Mouse (Mus musculus): ENCODE data around the gene Rfc4. TPM values are rescaled to one million over a fixed set of nuclear protein-coding genes. Genes with fewer than 3 reads are reported as not detected.
"Not testable (repeated sequence)": the region's sequence is repeated elsewhere in the genome, so short reads cannot be mapped to it uniquely, and the experiment has no call there.

The Rfc4 gene
- polyA plus RNA-seq, 1 experiment from 2014 or later = 104 TPM

GRCm38 (mm10) chr16:23102340-23103037 lies 25.0 kb downstream of the Rfc4 start:
- Histone ChIP-seq H3K9me3 (replicated peaks; ENCODE audit: control insufficient read depth, low read length) (no peaks in the 10 kb centered on the region), H3K4me3 (ENCODE audit: low read depth, low read length) (peak overlapping the region; percentile 56), H3K4me2 (ENCODE audit: low read depth, low read length) (peak overlapping the region; percentile 66), H3K27ac (ENCODE audit: low read length) (0 out of 2 replicates have a peak overlapping the region, but pooled peaks have one; percentile 1), H3K36me3 (ENCODE audit: control insufficient read depth, insufficient read depth) (no peaks in the 10 kb centered on the region), H3K9ac (ENCODE audit: low read depth, low read length) (peak overlapping the region; percentile 52), H3K27me3 (ENCODE audit: control insufficient read depth, insufficient read depth, low read depth, low read length) (peaks cover 8% of the 10 kb centered on the region), H3K4me1 (ENCODE audit: control insufficient read depth, low read depth, low read length) (peaks cover 19% of the 10 kb centered on the region)
- 4% methylated on average over 15 of the region's 15 CpGs for WGBS (ENCODE audit: insufficient replicate concordance)
- ATAC-seq (ENCODE audit: low read depth) = no peak

DNA sequence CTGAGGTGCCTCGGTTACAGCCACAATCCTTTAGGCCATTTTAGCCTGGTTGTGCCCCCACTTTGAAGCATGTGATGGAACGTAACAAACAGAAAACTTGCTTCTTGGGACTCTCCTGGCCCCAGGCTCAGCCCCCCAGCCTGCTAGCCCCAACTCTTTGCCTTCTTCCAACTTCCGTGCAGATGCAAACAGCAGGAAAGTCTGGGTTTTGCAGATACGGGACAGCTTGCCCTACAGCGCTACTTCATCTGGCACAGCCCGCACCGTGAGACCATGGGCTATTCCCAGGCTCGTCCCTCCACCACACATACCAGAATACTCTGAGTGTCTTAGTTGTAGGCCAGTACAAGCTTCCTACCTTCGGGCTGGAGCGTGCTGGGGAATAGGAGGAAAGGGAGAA lies 26.9 kb downstream of the Rfc4 start:
- Histone ChIP-seq H3K9me3 (replicated peaks; ENCODE audit: control insufficient read depth, low read length) (no peaks in the 10 kb centered on the region), H3K27ac (ENCODE audit: low read length) (no peak overlapping the region), H3K36me3 (ENCODE audit: control insufficient read depth, insufficient read depth) (no peaks in the 10 kb centered on the region), H3K4me2 (ENCODE audit: low read depth, low read length) (peak overlapping the region; percentile 42), H3K4me3 (ENCODE audit: low read depth, low read length) (no peak overlapping the region), H3K4me1 (ENCODE audit: control insufficient read depth, low read depth, low read length) (peaks cover 15% of the 10 kb centered on the region), H3K27me3 (ENCODE audit: control insufficient read depth, insufficient read depth, low read depth, low read length) (peaks cover 8% of the 10 kb centered on the region), H3K9ac (ENCODE audit: low read depth, low read length) (0 out of 2 replicates have a peak overlapping the region, but pooled peaks have one; percentile 21)
- 19% methylated on average over 10 of the region's 10 CpGs for WGBS (ENCODE audit: insufficient replicate concordance)
- ATAC-seq (ENCODE audit: low read depth) = peak; percentile 33; the same call in 1 of the 2 replicates

- Histone ChIP-seq H3K4me3 (ENCODE audit: low read depth, low read length) (peak overlapping the region; percentile 17; the same call in 1 of the 2 replicates), H3K27me3 (ENCODE audit: control insufficient read depth, insufficient read depth, low read depth, low read length) (peaks cover 8% of the 10 kb centered on the region), H3K27ac (ENCODE audit: low read length) (no peak overlapping the region), H3K9ac (ENCODE audit: low read depth, low read length) (no peak overlapping the region), H3K9me3 (replicated peaks; ENCODE audit: control insufficient read depth, low read length) (no peaks in the 10 kb centered on the region), H3K36me3 (ENCODE audit: control insufficient read depth, insufficient read depth) (no peaks in the 10 kb centered on the region), H3K4me2 (ENCODE audit: low read depth, low read length) (peak overlapping the region; percentile 42), H3K4me1 (ENCODE audit: control insufficient read depth, low read depth, low read length) (peaks cover 15% of the 10 kb centered on the region)
- no peak for ATAC-seq (ENCODE audit: low read depth)
- 6% methylated on average over 9 of the region's 9 CpGs for WGBS (ENCODE audit: insufficient replicate concordance)
These were observed 27.4 kb downstream of the Rfc4 start for GRCm38 (mm10) chr16:23100099-23100575.

- Histone ChIP-seq H3K36me3 (ENCODE audit: control insufficient read depth, insufficient read depth) (no peaks in the 10 kb centered on the region), H3K27ac (ENCODE audit: low read length) (no peak overlapping the region), H3K4me2 (ENCODE audit: low read depth, low read length) (peak overlapping the region; percentile 42), H3K4me1 (ENCODE audit: control insufficient read depth, low read depth, low read length) (peaks cover 15% of the 10 kb centered on the region), H3K9ac (ENCODE audit: low read depth, low read length) (no peak overlapping the region), H3K27me3 (ENCODE audit: control insufficient read depth, insufficient read depth, low read depth, low read length) (peaks cover 8% of the 10 kb centered on the region), H3K4me3 (ENCODE audit: low read depth, low read length) (peak overlapping the region; percentile 17; the same call in 1 of the 2 replicates), H3K9me3 (replicated peaks; ENCODE audit: control insufficient read depth, low read length) (no peaks in the 10 kb centered on the region)
- no peak for ATAC-seq (ENCODE audit: low read depth)
- 32% methylated on average over 12 of the region's 12 CpGs for WGBS (ENCODE audit: insufficient replicate concordance)
These were observed 27.9 kb downstream of the Rfc4 start for GRCm38 (mm10) chr16:23099632-23100031.

DNA sequence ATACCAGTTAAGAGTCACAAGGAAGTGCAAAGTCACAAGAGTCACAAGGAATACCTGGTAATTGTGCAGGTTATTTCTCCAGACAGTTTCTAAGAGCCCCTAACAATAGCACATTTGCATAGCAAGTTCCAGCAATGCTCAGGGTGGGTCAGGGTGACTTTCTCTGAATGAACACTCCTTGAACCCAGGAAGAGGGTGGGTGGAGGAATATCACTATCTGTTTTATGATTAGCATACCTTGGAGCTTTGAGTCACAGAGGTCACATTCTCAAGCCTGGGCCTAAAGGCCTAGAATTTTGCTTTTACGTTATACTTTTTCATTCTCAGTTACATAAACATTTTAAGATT lies 29.5 kb downstream of the Rfc4 start:
- not testable (repeated sequence) for ATAC-seq (ENCODE audit: low read depth); H3K9me3 ChIP-seq (replicated peaks; ENCODE audit: control insufficient read depth, low read length); H3K4me3 ChIP-seq (ENCODE audit: low read depth, low read length); H3K4me2 ChIP-seq (ENCODE audit: low read depth, low read length); H3K27ac ChIP-seq (ENCODE audit: low read length); H3K27me3 ChIP-seq (ENCODE audit: control insufficient read depth, insufficient read depth, low read depth, low read length); H3K9ac ChIP-seq (ENCODE audit: low read depth, low read length); H3K36me3 ChIP-seq (ENCODE audit: control insufficient read depth, insufficient read depth)
- WGBS (ENCODE audit: insufficient replicate concordance) = 76% methylated on average over 1 of the region's 1 CpGs
- peaks cover 11% of the 10 kb centered on the region for H3K4me1 ChIP-seq (ENCODE audit: control insufficient read depth, low read depth, low read length)

DNA sequence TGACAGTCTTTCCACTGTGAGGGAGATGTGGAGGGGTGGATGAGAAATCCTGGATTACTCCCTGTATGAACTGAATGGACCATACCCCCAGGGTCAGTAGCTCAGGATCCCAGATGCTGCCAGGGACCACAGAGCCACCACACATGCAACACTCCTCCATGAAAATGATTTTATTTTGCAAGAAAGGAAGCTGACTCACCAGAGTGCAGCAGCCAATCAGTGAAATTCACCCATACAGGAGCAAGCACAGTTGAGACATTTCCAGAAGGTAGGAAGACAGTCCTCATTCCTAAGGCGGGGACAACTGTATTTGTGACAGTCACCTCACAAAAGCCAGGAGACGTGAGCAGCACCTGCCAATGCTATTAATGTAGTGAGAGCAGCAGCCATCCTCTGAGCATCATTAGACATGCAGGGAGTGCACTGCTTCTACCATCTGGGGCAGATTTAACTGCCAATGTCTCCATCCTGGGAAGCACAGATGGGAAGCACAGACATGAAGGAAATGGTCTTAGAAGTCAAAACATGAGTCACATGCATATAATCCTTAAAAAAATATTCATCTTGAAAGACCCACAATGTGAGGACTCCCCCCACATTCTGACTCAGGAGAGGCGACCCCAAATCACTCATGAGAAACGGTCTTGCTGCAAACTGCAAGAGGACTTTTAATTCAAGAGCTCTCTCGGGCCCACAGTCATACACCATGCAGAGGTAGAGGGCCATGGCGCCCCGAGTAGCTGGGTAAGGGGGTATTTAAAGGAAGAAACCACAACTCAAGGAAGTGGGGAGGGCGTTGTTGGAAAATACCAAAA lies 30.0 kb downstream of the Rfc4 start:
- H3K9ac ChIP-seq (ENCODE audit: low read depth, low read length); H3K27me3 ChIP-seq (ENCODE audit: control insufficient read depth, insufficient read depth, low read depth, low read length); H3K4me3 ChIP-seq (ENCODE audit: low read depth, low read length); H3K4me2 ChIP-seq (ENCODE audit: low read depth, low read length); H3K9me3 ChIP-seq (replicated peaks; ENCODE audit: control insufficient read depth, low read length); ATAC-seq (ENCODE audit: low read depth); H3K36me3 ChIP-seq (ENCODE audit: control insufficient read depth, insufficient read depth); H3K27ac ChIP-seq (ENCODE audit: low read length); H3K4me1 ChIP-seq (ENCODE audit: control insufficient read depth, low read depth, low read length): not testable (repeated sequence)
- WGBS (ENCODE audit: insufficient replicate concordance) = 57% methylated on average over 8 of the region's 8 CpGs

DNA sequence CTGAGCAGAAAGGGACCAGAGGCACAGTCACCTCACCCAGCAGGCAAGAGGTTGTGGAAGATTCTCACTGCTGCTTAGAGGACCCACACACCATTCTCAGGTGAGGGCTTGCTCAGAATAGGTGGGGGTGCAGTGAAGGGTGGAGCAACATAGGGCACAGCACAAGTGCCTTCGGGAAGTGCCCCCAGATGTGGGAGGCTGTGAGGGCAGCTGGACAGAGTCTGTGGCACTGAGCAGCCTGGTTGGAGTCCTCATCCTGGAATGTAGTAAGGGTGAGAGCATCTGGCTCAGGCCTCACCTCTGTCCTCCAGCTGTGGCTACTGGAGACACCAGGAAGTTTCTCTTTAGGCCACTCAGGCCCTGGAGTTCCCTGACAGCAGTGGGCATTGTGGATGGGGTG lies 30.7 kb downstream of the Rfc4 start:
- WGBS (ENCODE audit: insufficient replicate concordance) = 60% methylated on average over 1 of the region's 1 CpGs
- H3K9ac ChIP-seq (ENCODE audit: low read depth, low read length) = not testable (repeated sequence)

GRCm38 (mm10) chr16:23095581-23095980 lies 32.0 kb downstream of the Rfc4 start:
- not testable (repeated sequence) for ATAC-seq (ENCODE audit: low read depth); H3K4me2 ChIP-seq (ENCODE audit: low read depth, low read length); H3K9me3 ChIP-seq (replicated peaks; ENCODE audit: control insufficient read depth, low read length); H3K9ac ChIP-seq (ENCODE audit: low read depth, low read length); H3K4me1 ChIP-seq (ENCODE audit: control insufficient read depth, low read depth, low read length); H3K4me3 ChIP-seq (ENCODE audit: low read depth, low read length); H3K27ac ChIP-seq (ENCODE audit: low read length); H3K36me3 ChIP-seq (ENCODE audit: control insufficient read depth, insufficient read depth); H3K27me3 ChIP-seq (ENCODE audit: control insufficient read depth, insufficient read depth, low read depth, low read length)
- 75% methylated on average over 5 of the region's 5 CpGs for WGBS (ENCODE audit: insufficient replicate concordance)

More for the DNA sequence above, 30.7 kb downstream of the Rfc4 start:
- H3K4me3 ChIP-seq (ENCODE audit: low read depth, low read length); H3K9me3 ChIP-seq (replicated peaks; ENCODE audit: control insufficient read depth, low read length); H3K4me1 ChIP-seq (ENCODE audit: control insufficient read depth, low read depth, low read length); H3K4me2 ChIP-seq (ENCODE audit: low read depth, low read length); H3K27ac ChIP-seq (ENCODE audit: low read length); ATAC-seq (ENCODE audit: low read depth); H3K36me3 ChIP-seq (ENCODE audit: control insufficient read depth, insufficient read depth); H3K27me3 ChIP-seq (ENCODE audit: control insufficient read depth, insufficient read depth, low read depth, low read length): not testable (repeated sequence)

DNA sequence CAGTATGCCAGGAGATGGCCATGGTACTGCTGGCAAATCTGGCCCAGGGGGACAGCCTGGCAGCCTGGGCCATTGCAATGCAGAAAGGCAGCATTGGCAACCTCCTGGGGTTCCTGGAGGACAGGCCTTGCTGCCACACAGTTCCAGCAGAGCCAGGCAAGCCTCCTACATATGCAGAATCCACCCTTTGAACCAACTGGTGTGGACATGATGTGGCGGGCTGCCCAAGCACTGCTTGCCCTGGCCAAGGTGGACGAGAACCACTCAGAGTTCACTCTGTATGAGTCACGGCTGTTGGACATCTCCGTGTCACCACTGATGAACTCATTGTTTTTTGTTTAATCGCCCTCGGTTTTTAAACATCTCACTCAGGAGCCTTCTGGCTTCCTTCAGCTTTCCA lies 33.4 kb downstream of the Rfc4 start:
- no peaks in the 10 kb centered on the region for H3K27me3 ChIP-seq (ENCODE audit: control insufficient read depth, insufficient read depth, low read depth, low read length)
- H3K4me1 ChIP-seq (ENCODE audit: control insufficient read depth, low read depth, low read length) = no peaks in the 10 kb centered on the region
- H3K9me3 ChIP-seq (replicated peaks; ENCODE audit: control insufficient read depth, low read length) = no peaks in the 10 kb centered on the region
- no peak overlapping the region for H3K9ac ChIP-seq (ENCODE audit: low read depth, low read length)
- H3K4me3 ChIP-seq (ENCODE audit: low read depth, low read length) = no peak overlapping the region
- WGBS (ENCODE audit: insufficient replicate concordance) = 72% methylated on average over 6 of the region's 6 CpGs
- H3K36me3 ChIP-seq (ENCODE audit: control insufficient read depth, insufficient read depth) = no peaks in the 10 kb centered on the region
- no peak for ATAC-seq (ENCODE audit: low read depth)
- no peak overlapping the region for H3K4me2 ChIP-seq (ENCODE audit: low read depth, low read length)
- no peak overlapping the region for H3K27ac ChIP-seq (ENCODE audit: low read length)
